Comparison of ENCODE assay signal across 17 mouse cellular contexts in the genomic region with DNA sequence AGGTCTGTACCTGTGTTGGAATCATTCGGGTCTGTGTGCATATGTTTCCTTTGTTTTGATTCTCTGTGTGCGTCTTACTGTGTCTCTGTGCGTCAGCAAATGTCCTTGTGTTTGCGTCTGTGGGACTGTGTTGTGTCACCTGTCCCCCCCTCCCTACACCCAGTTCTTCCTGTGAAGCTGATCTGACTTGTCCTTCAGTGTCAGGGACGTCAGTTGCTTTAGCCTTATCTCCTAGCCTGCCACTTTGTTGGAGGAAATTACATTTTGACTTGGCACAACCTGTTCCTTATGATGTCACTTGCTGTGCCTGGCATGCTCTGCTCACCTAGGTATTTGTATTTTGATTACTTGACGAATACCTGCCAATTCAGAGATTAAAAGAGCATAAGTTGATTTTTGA.
A peak's percentile ranks its signal among the peaks of the same experiment; 100 is the strongest.
DNase-seq lines count a peak whose midpoint lies in the region; ATAC-seq lines count a peak whose summit lies in the region.
"Had no signal": no experiment of that assay in that cellular context is flagged by ENCODE, and none has a peak within 500 bp of the region (broad histone marks: within the 10 kb centered on the region; RNA-seq: fewer than 3 reads in every experiment).

No protein-coding gene starts in this region.

- DNase-seq in cerebellum, adult 18-20 months = peak; percentile 35 to 36
- no peak for DNase-seq in cerebellum, adult 8-10 months
- DNase-seq in lung, adult 18-20 months = peak; percentile 24 to 60
- DNase-seq in lung, postnatal 10 days = no peak
- DNase-seq in adrenal gland, postnatal 10 days = peak; percentile 60
- no peak for DNase-seq in heart, adult 9 months (ENCODE audit: low spot score in 2 of 2)
- DNase-seq: heart, postnatal 14 days; kidney, adult 9 months; kidney, postnatal 14 days; lung, embryonic 14.5 days had no signal

- peak overlapping the region; percentile 85 for H3K27ac ChIP-seq in liver, embryonic 15.5 days (replicated peaks)
- H3K27ac ChIP-seq: forebrain, embryonic 15.5 days; heart, embryonic 13.5 days; hindbrain, postnatal 0 days; midbrain, embryonic 12.5 days; stomach, postnatal 0 days had no signal

- H3K4me2 ChIP-seq in liver, embryonic 15.5 days = peak overlapping the region; percentile 48; the same call in 1 of the 2 replicates
- H3K4me2 ChIP-seq: forebrain, embryonic 15.5 days; heart, embryonic 13.5 days; lung, embryonic 14.5 days; midbrain, embryonic 12.5 days had no signal

- no peaks in the 10 kb centered on the region for H3K9me3 ChIP-seq in liver, embryonic 15.5 days (replicated peaks)
- H3K9me3 ChIP-seq: forebrain, embryonic 15.5 days had no signal

- 0 out of 2 replicates have a peak, but pooled peaks have one; percentile 22 for ATAC-seq in liver, embryonic 15.5 days (ENCODE audit: insufficient read depth)
- ATAC-seq: CD4-positive, CD25-positive, alpha-beta regulatory T cell, adult 4 months; forebrain, embryonic 15.5 days; hindbrain, postnatal 0 days had no signal

- H3K36me3 ChIP-seq in liver, embryonic 15.5 days (replicated peaks) = no peaks in the 10 kb centered on the region
- H3K36me3 ChIP-seq: forebrain, embryonic 15.5 days; heart, embryonic 13.5 days; midbrain, embryonic 12.5 days had no signal

- H3K4me1 ChIP-seq in liver, embryonic 15.5 days (replicated peaks) = peaks cover 35% of the 10 kb centered on the region
- H3K4me1 ChIP-seq: forebrain, embryonic 15.5 days; midbrain, embryonic 12.5 days had no signal

- 63% methylated on average over 6 of the region's 6 CpGs for WGBS in liver, embryonic 15.5 days (ENCODE audit: insufficient replicate concordance)

- no peak overlapping the region; the same call in 1 of the 2 replicates for H3K9ac ChIP-seq in liver, embryonic 15.5 days
- H3K9ac ChIP-seq: forebrain, embryonic 15.5 days; heart, embryonic 13.5 days; lung, embryonic 14.5 days; midbrain, embryonic 12.5 days had no signal

- peak overlapping the region; percentile 15; the same call in 1 of the 2 replicates for H3K4me3 ChIP-seq in liver, embryonic 15.5 days (replicated peaks)
- H3K4me3 ChIP-seq: forebrain, embryonic 15.5 days; heart, embryonic 13.5 days; midbrain, embryonic 12.5 days had no signal

- H3K27me3 ChIP-seq in liver, embryonic 15.5 days = no peaks in the 10 kb centered on the region
- H3K27me3 ChIP-seq: forebrain, embryonic 15.5 days; heart, embryonic 13.5 days; midbrain, embryonic 12.5 days had no signal

Comparison
In these comparisons a context has a peak if more than half of its experiments do, and no peak if none do; other contexts are left out.
1. DNase-seq: peak in cerebellum, adult 18-20 months (2 of 2), lung, adult 18-20 months (2 of 2) and adrenal gland, postnatal 10 days (single experiment); none in cerebellum, adult 8-10 months (single experiment), lung, postnatal 10 days (single experiment) and heart, adult 9 months (0 of 2).